Mouse (Mus musculus): ENCODE measurements around the gene Arhgap45.
"Not testable (repeated sequence)": the region's sequence is repeated elsewhere in the genome, so short reads cannot be mapped to it uniquely, and the experiment has no call there.

- TF ChIP-seq TCF12 (IDR thresholded peaks at IDR 0.05; ENCODE audit: insufficient read depth, poor library complexity, severe bottlenecking); POLR2AphosphoS2 (IDR thresholded peaks at IDR 0.05; ENCODE audit: insufficient read length, low read depth); SRF (IDR thresholded peaks at IDR 0.05; ENCODE audit: control insufficient read depth, insufficient read length, low read depth); MAX (IDR thresholded peaks at IDR 0.05; ENCODE audit: low read depth); CEBPB (IDR thresholded peaks at IDR 0.05; ENCODE audit: insufficient read depth, poor library complexity, severe bottlenecking); POLR2A (IDR thresholded peaks at IDR 0.05; ENCODE audit: insufficient read length, low read depth); MYOD1 (IDR thresholded peaks at IDR 0.05; ENCODE audit: control insufficient read depth in 1 of 3, insufficient read length in 2 of 3, low read depth in 2 of 3): not testable (repeated sequence)
These were observed 38.5 kb downstream of the Arhgap45 start for GRCm38 (mm10) chr10:80054911-80055310.

All from myocyte (in vitro differentiated cells).